Mouse (Mus musculus) neutrophil, adult 65 days (primary cell): ENCODE results near the gene Gm2a. TPM values are rescaled to one million over a fixed set of nuclear protein-coding genes. Genes with fewer than 3 reads are reported as not detected.

Experiments used
- total RNA-seq: library from RNA; stranded (reverse); gene quantifications from 2 replicates; pipeline ENCODE4 v1.2.4, GENCODE M21; 2023

The Gm2a gene
- total RNA-seq: 94.1 and 101 TPM in 2 replicates

DNA sequence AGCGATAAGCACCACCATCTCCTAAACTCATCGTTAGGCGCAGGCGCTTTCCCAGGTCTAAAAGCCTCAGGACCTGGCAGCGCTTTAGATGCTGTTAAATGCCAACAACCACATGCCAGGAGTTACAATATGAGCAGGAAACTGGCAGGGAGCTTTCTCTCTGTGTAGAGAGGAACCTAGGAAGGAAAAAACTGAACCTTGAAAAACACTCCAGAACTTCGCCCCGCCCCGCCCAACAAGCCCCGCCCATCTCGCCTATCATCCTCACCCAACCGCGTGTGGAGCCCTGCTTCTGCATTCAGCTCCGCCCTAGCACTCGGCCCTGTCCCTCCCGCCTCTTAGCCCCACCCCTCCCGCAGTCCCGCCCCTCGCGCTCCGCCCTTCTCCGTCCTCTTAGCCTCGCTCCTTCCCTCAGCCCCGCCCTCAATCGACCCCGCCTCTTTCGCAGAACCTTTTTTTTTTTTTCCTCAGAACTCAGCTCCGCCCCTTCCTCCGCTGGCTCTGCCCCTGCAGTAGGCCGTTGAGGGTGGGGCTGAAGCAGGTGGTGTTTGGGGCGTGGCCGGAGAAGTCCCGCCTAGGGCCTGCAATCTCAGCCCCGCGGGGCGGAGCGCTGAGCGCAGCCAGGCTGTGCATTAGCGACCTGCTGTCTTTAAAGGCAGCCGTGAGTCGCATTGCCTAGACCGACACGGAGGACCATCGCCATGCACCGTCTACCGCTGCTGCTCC lies at the start of gene Gm2a:
TSS of gene Gm2a (plus strand) at position 653 of the 726 bp plus-strand sequence.

DNA sequence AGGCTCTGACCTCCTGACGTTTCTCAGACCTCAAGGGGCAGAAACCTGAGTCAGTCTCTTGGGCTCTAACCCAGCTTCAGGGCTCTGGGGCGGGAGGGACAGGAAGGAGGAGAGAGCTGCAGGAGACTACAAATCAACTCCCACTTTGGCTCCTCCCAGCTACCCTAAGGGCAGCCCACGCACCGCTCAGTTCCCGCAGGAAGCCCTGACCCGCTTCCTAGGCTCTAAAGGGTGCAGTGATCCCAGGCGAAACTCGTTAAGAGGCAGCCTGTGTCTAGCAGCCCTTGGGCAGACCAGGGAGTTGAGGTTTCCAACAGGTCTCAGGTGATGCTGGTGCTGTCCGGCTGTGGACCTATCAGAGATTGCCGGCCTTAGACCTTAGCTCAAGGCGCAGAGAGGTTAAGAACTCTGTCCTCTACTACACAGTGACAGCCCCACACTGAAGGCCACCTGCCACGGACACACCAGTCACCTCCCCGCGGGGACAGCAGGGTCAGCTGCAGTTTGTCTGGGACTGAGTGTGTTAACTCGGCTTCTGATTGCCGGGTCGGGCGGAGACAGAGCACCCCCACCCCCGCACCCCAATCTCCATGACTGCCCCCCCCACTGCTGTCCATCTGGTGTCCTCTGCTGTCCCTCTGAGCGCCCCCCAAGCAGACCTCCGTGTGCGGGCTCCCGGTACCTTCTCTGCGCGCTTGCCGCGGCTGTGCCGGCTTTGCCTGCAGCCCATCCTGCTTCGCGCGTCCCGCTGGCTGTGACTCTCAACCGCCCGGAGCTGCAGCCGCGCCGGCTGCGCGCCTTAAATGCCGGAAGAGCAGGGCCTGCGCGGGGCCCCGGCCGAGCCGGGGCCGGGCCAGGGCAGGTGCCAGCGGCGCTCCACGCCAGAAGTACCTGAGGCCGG lies 20.3 kb upstream of the Gm2a start, which contains the start of gene Ccdc69:
TSS of gene Ccdc69 (minus strand) at position 801 of the 901 bp plus-strand sequence.

GRCm38 (mm10) chr11:55151608-55152007 lies 53.7 kb downstream of the Gm2a start, which contains the start of gene Slc36a3:
Gene Slc36a3 (minus strand): TSS chr11:55151708.

Other genes with a start within 250 kb of the Gm2a start
- gene Lyrm7, start 237.2 kb upstream of the Gm2a start, total RNA-seq: 0.69 and 2.5 TPM in 2 replicates
- 86.5 and 92.4 TPM in 2 replicates for gene Hint1, start 231.7 kb upstream of the Gm2a start, total RNA-seq
- 6.3 and 7.1 TPM in 2 replicates for gene Gpx3, start 195.7 kb upstream of the Gm2a start, total RNA-seq
- 88.5 and 116 TPM in 2 replicates for gene Tnip1, start 135.2 kb upstream of the Gm2a start, total RNA-seq
- 90.1 and 100 TPM in 2 replicates for gene Anxa6, start 64.7 kb upstream of the Gm2a start, total RNA-seq
- gene Ccdc69, start 20.0 kb upstream of the Gm2a start, total RNA-seq: 3.9 and 6.2 TPM in 2 replicates
- 0.36 TPM in 1 of 2 replicates, not detected in the other for gene Slc36a3, start 53.6 kb downstream of the Gm2a start, total RNA-seq
- gene Slc36a2, start 87.0 kb downstream of the Gm2a start, total RNA-seq: 2.4 TPM in 2 replicates
- 29.2 and 35.1 TPM in 2 replicates for gene Slc36a1, start 106.2 kb downstream of the Gm2a start, total RNA-seq
- 0.32 and 0.41 TPM in 2 replicates for gene Fat2, start 238.4 kb downstream of the Gm2a start, total RNA-seq